Mouse (Mus musculus) lung, postnatal 36 days (tissue): ENCODE results near the gene Smug1.
A peak's percentile ranks its signal among the peaks of the same experiment; 100 is the strongest.

Experiments used
- DNase-seq: peaks from one replicate; pipeline ENCODE4 v3.0.0; 2022; ENCODE audit warnings: mixed read lengths

Smug1 gene

DNA sequence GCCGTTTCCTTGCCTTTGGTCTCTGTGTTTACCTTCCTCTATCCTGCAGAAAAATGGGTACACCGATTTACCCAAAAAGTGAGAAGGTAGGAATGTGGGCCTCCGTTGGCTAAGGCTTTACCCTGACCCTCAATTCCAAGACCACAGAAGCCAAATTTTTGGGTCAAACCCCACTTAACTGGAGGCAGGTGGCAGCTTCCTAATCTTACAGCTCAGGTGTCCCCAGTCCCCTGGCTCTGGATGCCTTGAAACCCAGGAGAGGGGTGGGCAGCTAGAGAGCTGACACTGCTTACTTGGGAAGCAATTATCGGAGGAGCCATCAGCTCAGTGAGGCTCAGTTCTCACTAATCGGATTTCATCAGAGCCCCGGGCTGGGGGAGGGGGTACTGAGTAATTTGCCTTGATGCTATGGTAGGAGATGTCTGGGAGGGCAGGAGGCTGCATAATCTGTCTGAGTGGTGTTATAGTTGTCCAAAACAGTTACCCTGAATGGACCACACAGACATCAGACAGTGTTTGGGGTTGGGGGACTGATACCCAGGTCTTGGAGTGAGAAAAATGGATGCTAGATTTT lies at the start of gene Smug1:
Gene Smug1, minus strand, starts transcription at position 51 of the 574 bp plus-strand sequence.
- DNase-seq = no peak

DNA sequence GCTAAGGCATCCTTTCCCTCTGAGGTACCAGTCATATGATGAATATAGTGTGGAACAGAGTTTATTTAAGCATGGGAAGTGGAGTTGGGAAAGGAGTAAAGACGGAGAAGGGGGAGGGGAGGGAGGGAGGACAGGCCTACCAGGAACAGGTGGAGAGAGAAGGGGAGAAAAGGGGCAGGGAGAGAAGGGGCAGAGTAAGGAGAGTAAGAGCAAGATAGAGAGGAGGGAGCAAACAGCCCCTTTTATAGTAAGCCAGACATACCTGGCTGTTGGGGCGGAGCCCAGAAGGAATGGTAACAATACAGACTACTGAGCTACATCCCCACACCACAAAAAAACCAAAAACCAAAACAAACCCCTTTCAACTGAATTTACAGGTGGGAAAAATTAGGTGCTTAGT lies 49.2 kb upstream of the Smug1 start:
- DNase-seq = no peak

DNA sequence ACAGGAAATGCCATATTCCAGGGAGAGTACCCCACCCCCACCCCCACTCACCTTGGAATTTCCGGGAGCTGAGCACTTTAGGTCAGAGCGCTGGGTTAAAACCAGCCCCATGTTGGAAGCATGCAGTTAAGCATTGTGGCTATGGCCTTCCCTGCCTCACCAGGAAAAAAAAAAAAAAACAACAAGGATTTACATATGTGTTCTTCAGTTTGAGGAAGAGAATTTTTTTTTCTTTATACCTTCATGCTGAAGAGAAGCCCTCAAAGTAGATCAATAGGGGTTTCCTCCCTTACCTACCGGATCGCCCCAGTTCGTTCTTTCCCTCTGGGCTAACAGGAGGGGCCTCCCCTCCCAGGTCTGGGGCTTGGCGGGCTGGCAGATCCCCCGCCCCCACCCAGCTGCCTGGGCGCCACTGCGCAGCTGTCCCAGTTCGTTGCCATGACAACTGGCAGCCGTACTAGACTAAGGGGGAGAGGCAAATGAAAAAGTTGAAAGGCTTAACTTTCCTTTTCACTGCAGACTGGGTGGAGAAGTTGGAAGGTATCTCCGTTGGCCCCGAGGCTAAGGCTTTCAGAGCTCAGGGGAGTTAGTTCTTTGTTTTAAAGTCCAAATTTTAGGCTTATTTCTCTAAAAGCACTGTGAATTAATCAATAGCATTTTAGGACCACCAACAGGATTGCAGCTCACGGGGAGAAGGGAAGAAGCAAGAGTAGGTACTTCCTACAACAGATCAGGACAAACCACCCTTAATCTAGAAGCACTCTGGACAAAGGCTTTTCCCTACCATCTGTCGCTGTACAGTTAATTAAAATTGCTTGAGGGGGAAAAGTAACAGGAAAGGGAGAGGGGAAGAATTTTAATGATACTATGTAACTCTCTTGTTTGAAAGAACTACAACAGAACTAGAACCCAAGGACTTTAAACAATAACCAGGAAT lies 48.3 kb upstream of the Smug1 start:
- DNase-seq = peak; percentile 89

DNA sequence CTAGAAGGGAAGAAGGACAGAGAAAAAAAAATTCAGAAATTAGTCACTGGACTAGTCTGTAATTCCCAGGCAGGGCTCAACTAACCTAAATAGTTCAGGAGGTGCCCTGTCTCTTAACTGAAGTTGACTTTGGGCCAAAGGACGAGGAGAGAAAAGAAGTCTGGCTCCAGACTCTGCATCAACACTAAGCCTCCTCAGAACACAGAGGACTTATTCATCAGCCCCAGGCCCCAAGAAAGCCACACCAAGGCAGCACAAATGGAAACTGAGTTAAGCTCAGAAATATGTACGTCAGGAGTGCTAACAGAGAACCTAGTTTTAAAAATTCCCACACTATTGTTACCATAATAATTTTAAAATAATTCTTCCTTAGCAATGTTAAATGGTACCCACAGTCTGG lies 47.3 kb upstream of the Smug1 start:
- no peak for DNase-seq

DNA sequence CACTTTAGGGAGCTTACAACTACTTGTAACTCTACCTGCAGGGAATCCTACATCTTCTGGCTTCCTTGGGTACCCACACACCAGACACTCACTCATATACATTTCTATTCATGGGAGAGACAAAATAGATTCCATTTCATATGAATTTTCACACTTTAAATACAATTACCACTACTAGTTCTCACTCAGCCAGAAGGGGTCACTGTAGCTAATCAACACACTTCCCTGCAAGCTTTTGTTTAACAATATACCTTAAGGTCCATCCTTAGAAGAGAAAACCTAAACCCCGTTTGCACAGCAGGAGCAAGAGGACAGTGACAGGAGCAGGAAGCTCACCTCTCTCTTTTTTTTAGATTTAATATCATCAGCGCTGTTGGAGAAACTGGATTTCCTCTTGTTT lies 38.3 kb upstream of the Smug1 start:
- peak; percentile 62 for DNase-seq

DNA sequence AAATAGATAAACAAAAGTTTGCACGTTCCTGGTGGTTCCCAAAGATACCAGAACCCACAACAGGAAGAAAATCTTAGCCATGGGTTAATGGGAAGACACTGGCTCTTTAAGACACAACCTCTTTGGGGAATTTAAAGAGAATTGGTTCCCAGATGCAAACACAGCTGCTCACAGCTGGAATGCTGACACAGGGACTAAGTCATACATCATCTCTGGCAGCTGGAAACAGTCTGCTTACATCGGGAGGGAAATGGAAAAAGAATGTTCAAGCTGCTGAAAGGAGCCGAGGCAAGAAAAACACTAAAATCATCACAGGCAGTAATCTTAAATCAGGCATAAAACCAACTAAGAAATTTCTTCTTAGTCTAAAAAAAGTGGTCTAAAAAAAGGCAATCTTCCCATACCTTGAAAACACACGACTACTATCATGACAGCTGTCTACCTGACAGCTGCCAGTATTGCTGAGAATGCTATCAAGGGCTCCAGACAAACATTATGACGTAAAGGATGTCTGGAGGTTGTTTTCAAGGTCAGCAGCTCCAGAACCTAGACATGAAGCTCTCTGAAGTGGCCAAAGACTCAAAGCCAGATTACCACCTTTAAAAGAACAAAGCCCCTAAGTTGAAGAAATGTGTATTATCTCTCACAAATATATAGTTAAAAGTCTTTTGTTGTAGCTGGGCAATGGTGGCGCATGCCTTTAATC lies 35.3 kb upstream of the Smug1 start:
- peak; percentile 79 for DNase-seq

DNA sequence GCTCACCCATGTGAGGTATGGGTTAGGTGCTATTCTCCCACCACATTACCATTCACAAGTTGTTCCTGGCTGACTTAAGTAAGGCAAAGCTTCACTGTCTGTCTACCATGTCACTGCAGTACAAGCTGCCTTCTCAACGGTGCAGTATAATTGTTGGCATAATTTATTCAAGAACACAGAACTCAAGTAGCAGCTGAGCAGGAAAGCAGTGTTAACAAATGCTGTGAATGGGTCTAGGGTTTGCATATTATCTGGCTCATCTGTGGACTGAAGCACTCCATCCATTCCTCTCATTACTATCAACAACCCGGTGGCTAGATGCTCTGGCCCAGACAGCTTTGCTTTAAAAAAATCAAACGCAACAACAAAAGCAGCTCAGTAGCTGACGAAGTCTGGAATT lies 30.9 kb upstream of the Smug1 start:
- no peak for DNase-seq

DNA sequence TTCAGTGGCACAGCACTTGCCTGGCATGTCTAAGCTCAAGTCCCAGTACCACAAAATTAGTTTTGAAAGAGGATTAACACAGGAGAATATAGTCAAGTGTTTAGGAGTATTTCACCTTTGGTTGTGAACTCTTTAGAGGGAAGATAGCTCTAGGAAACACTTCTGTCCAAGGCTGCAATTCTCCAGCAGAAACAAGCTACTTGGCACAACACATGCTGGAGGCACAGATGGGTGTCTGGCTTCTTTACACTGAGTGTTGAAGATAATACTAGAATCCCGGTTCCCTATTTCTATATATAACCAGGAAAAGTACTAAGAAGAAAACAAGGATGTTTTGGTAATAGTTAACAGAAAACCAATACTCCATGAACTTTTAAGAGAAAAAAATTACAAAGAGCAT lies 29.9 kb upstream of the Smug1 start:
- no peak for DNase-seq

DNA sequence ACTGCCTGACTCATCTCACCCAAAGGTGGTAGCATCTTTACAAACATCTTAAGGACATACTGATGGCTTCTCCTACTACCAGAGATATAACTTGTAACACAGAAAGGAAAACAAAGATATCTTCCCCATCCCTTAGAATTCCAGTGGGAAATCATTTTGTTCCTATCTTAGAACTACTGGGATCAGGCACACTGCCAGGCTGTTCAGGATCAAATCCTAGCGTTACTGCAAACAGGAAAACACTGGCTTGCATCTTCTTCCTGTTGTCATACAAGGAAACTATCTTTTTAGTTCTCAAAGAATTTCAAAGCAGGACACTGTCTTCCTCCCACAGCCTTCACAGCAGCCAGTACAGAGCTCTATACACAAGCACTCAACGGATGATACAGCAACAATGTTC lies 26.7 kb upstream of the Smug1 start:
- DNase-seq = peak; percentile 75

DNA sequence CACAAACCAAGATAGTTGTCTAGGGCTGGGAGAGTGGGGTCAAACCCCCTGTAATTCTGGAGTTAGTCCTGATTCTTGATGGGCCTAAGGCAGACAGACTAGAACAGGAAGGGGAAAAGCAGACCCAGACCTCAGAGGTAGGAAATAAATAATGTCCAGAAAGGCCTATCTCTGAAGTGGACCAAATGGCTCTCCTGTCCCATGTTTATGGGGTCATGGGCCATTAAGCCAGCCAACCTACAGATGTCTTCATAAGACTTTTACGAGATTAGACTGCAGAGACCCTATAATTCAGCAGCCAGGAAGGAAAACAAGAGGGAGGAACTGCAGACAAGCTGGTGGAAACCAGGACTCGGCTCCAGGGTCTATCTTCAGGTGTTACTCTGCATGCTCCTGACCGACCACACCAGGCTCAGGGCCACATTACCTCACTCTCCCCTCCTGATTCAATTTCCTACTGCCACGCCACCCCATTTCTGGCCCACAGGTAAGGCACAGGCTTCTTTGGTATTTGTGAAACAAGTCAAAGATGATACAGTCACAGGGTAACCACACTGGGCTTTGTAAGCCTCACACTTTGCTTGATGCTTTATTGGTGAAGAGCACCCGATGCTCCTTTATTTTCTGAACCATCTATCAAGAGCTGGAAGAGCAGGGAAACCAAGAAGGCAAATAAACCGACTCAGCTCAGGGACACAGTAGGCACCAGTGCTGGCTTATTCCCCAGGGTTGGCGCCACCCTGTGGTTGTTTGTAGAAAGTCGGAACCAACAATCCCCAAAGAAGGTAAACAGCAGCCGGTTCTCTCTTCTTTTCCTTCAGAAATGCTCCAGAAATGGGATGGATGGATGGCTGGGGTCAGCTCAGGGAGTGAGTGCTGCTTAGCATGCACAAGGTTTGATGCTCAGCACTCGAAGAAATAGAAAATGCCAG lies 23.9 kb upstream of the Smug1 start:
- DNase-seq = peak; percentile 57

DNA sequence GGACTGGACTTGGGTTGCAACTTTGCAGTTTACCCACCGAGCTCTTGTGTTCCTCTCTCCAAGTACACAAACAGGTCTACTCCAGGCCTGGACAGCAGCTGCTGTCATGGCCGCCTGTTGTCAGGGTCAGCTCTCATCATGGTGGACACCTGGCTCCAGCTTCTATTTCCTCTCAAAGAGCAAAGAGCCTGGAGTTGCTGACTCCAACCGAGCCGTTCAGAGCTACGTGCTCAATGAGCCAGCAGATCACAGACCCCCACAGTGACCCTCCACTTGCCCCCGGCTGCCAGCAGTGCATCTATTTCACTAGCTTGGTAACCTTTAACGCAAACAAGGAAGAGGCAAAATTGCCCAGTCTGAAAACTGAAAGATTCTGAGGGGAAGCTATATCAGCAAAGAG lies 23.2 kb upstream of the Smug1 start:
- no peak for DNase-seq

DNA sequence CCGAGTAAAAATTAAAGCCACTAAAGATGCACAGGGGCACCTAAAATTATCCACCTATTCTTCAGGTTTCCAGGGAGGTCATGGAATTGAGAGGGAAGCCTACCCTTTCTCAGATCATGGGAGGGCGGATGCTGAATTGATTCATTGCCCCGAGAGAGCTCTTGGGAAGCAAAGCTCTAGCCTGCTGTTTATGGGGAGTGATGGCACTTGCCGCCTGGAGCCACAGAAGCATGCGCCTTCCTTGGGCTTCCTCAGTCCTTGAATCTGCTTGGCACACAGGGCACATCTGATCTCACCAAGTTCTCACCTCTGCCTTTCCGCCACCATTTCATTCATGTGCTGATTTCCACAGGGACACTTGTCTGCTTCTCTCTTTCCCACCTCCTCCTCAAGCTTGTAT lies 20.9 kb upstream of the Smug1 start:
- no peak for DNase-seq

DNA sequence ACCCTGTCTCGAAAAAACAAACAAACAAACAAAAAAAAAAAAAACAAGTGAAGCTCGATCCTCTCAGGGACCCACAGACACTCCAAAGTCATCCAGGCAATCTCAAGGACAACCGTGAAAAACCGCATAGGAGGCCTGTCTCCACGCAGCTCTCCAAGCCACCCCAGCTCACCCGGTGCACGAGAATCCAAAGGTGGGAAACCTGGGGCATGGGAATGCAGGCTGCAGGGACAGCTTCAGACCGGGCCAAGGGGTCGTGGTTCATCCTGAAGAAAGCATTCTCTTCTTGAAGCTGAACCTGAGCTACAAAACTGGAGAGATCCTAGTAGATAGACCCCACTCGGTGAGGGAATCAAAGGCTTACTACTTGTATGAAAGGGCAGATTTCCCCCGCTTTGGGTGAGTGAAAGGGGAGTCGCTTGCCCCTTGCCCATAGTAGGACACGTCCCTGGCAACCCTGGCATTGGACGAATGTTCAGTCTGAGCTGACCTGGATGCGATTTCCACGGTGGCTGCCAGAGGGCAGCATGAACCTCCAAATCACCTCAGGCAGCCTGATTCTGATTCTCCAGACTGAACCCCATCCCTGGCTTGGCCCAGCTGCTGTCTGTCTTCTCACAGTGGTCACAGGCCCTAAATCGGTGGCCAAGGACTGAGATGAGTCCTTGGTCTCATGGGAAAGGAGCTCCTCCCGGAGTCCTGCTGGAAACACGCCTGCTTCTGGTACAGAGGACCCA lies 18.7 kb upstream of the Smug1 start:
- peak; percentile 65 for DNase-seq

DNA sequence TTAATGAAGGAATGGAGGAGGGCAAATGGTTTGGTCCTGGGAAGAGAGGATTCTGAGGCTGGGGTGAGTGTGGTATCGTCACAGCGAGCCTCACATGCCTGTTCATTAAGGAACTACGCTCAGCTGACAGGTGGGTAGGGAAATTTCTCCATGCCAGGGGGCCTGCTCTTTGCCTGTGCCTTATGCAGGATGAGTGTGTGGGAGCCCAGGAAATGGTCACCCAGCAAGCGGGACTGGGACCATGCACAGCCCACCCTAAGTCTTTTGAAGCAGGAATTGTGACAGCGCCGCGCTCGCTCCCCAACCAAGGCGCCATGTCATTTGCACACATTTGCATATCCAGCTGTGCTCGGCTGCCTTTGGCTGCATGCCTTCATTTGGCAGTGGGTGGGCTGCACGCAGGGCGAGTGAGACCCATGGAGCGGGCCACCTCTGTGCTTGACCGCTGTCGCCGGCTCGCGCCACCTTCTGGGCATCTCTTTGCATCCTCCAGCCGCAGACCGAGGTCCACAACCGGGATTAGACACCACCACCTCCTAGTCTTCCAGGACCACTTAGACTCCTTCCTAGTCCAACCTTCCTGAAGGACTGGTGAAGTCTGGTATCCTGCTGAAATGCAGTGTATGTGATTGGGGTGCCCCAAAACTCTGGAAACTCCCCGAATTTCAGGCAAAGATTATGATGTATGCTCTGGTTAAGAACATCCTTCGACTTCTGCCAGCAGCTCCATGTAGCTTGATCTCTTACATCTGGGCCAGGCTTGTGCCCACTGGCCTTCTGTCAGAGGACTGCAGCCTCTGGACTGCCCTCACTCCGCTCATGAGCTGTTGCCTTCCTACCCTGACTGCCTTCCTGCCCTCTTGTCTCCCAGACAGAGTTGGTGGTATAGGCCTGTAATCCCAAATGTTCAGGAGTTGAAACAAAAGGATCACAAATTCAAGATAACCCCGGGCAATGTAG lies 17.0 kb upstream of the Smug1 start:
- DNase-seq = no peak

DNA sequence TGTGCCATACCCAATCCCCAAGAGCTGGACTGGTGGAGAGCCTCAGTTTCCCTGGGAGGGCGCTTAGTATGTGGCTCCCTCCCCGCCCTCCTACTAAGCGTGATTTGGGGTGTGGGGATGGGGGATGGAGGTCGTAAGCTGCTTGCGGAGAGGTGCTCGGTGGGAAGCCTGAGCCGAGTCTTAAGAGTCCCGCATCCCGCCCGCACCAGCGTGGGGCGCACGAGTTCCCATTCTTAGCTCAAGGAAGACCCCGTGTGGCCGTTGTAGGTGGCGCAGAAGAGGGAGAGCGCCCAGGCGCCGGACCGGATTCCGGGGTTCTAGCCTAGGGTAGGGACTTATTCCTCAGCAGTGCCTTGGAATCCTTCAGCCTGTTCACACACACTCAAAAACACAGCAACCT lies 16.2 kb upstream of the Smug1 start:
- peak; percentile 77 for DNase-seq

DNA sequence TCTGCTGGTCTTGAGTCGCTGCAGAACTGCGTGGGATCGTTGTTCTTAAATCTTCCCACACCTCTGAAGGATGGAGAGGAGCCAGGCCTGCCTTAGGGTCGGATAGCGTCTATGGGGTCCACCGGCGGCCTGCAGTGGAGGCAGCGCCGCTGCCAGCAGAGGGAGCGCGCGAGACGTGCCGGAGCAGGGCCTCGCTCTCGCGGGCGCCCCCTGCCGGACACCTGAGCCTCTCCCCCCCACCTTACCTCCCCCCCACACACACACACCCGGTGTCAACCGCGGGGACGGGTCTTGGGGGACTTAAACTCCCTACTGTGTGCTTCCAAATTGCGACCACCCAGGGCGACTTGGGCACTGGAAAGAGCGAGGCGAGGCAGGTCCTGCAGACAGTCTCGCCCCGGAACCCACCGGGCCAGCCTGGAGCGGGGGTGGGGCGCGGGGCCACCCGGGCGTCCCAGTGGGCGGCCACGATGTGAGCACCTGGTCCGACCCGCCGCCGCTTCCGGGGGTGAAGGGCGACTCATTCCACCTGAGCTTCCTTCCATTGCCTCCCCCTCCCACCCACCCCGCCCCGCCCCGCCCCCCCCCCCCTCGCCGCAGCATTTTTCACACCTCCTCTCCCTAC lies 15.4 kb upstream of the Smug1 start:
- peak; percentile 85 for DNase-seq

DNA sequence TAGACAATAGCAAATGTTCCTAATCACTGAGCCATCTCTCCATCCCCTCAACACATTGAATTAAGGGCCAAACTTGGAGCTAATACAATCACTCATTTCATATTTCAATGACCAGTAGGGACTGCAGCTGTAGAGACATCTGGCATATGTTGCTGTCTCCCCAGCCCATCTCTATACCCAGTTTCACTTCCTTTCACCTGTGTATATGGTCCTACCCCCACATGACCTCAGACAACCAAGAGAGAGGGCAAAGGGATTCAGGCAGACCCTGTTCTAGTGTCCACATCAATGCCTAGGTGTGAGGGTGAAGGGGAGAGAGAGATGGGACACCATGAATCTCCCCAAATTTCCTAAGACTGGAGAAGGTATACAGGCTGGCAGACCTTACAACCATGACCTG lies 13.5 kb upstream of the Smug1 start:
- DNase-seq = no peak

DNA sequence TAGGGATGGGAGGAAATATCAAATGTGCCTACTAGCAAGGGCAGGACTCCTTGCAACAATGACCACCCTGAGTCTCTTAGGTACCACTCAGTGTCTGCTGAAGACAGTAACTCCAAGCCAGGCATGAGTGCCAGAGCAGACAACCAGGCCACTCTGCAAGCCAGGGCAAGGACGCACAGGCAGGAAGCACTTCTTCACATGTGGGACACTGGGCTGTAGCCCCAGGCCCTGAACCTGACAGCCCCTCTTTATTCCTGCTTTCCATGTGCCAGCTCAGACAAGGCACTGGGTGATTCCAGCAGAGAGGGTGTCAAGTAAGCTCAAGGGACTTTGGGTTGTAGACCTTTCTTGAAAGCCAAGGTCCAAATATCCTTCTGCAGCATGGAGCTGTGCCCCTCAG lies 11.9 kb upstream of the Smug1 start:
- no peak for DNase-seq

DNA sequence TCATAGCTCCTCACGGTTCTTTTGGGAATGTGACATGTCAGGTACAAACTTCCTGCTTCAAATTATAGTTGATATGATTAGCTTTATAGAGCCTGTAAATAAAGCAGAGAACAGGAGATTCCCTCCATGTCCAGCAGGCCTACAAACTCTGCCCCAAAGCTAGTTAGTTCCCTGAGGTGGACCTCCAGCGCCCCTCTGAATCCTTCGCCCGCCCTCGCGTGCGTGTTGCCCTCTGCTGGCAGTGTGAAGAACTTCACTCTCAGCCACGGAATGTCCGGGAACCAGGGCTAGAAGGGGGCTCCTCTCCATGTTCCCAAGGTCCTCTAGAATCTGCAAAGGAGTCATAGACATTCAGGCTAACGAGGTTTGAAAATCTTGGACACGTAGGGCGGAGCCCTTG lies 11.2 kb upstream of the Smug1 start:
- peak; percentile 30 for DNase-seq

DNA sequence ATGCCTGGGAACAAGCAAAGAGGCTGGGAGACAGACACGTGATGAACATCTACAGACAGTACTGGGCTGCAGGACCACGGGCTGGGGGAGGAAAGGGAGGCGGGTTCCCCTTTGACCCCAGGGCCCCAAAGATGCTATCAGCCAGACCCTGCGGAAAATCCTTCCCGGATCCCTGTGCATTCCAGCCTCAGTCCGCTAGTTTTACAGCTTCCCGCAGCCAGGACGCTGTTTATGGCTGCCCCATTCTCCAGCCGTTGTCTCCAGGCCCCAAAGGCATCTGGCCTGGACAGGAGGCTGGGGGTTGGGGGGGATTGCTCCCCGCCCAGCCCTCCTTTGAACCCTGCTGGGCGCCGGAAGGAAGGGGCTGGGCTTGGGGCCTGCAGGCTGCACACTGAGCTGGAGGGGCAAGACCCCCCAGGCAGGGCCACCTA lies 10.7 kb upstream of the Smug1 start:
- no peak for DNase-seq
